Mouse (Mus musculus) left cerebral cortex, adult 2 months (tissue): ENCODE measurements at regions not wholly inside any gene's neighbourhood (a gene's known extent, or its start where the extent isn't known, plus 50 kb on each side); places are given as distances from the start of the nearest gene placed in this dataset.

Experiments
- DNase-seq, 2 experiments: peaks; one replicate each; pipeline ENCODE4 v3.0.0; 2021 to 2022; ENCODE audit warnings: low spot score in 2 of 2, mixed read lengths in 1 of 2; ENCODE audit errors: extremely low spot score in 1 of 2
- H3K27ac ChIP-seq: fragments of 200-600 bp; 2 replicates; pipeline ENCODE4 v1.8.1; 2022
- H3K4me3 ChIP-seq: fragments of 200-600 bp; 2 replicates; pipeline ENCODE4 v1.8.1; 2022
- CTCF ChIP-seq: fragments of 200-600 bp; IDR thresholded peaks from 2 replicates; pipeline ENCODE4 v1.8.1; 2022; ENCODE audit warnings: antibody characterized with exemption, mild to moderate bottlenecking, moderate library complexity
- intact Hi-C: fragments of 180-260 bp; cut with DNase I; formaldehyde crosslinking; loops from one replicate; pipeline ENCODE4 v1.15.1; 2025

DNA sequence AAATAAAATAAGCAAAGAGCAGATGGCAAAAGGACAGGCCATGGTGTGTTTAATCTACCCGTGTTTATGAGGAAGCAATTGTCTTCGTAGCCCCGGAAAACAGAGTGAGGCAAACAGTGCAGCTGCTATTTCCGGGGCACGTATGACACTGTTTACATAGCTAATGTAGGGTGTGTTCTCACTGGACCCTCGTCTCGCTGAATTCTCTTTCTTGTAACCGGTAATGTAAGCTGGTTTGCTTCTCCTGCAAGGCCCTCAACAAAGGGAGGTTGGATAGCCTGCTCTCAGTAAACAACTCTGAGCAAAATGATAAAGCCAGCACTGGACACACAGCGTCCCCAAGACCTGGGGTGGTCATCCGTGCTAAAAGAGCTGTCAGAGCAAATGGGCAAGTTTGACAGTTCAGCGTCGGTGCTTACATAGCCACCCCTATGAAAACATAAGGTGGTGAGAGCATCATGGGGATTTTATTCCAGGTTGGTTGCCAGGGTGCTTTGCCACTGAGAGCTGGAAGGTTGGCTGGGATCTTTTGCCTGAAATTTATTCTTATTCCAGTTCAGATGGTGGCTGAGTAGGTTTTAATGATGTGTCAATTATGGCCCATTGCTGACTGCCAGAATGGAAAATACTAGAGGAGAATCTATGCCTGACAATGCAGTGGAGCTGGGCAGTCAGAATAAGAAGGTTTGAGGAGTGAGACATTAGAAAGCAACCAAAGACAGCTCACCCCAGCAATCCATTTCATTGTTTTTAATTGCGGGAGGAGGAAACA, 483.8 kb upstream of the Fam92a start:
- no peak overlapping the region for H3K4me3 ChIP-seq
- no peak overlapping the region for H3K27ac ChIP-seq
- intact Hi-C loops = no loop called here
- no peak for DNase-seq
- TF ChIP-seq CTCF = no peak

DNA sequence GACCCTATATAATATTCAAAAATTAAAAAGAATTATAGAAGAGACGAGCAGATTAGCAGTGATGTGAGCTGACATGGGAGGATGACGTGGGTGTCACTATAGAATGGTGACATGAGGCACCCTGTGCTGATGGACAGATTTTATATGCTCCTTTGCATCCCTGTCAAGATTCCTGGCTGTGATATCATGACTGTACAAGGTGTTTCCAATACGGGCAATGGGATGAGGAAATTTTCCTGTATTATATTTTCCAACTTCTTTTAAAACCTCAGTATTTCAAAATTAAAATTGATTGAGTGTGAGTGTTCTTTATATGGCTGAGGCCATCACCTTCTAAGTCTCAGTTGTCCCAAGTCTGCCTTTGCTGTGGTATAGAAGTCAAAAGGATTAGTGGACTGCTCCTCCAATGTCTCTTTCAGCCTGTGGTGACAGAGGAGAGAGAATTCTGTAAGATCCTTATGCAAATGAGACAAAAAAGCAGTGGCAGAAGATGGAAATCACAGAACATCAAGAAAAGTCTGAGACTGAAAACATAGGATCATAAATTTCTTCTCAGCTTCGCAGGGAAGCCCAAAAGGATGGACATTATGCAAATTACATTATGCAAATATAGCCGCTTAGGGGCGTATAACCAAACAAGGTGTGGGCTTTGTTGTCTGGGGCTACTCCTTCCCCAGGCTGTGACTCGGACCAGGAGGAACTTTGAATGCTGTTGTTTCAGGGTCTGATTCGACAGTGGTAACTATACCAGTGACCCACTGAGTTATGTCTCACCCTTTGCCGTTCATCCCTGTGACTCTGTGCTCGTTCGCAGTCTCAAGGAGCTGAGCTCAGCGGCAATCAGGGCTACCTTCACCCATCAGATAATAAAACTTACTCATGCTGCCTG, 483.0 kb upstream of the Fam92a start:
- intact Hi-C loops = no loop called here
- H3K4me3 ChIP-seq = no peak overlapping the region
- no peak for TF ChIP-seq CTCF
- DNase-seq = no peak
- no peak overlapping the region for H3K27ac ChIP-seq

DNA sequence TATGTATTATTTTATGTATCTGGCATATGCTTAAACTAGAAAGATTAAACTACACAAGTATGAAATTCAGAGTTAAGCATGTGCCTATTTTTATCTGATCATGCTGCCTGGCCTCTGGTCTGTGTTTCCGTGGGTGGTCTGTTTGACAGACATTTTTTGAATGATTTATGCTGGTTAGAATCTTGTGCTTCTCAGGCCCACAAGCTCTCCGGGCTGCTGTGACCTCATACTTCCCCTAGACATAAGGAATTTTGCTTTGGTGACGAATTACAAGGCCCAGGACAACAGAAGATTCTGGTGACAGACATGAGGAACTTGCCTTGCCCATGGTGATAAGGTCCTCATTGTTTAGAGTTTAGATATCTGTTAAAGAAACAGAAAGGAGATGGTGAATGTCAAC, 475.9 kb upstream of the Fam92a start:
- no peak for TF ChIP-seq CTCF
- H3K27ac ChIP-seq = no peak overlapping the region
- DNase-seq = no peak
- intact Hi-C loops = no loop called here
- no peak overlapping the region for H3K4me3 ChIP-seq

DNA sequence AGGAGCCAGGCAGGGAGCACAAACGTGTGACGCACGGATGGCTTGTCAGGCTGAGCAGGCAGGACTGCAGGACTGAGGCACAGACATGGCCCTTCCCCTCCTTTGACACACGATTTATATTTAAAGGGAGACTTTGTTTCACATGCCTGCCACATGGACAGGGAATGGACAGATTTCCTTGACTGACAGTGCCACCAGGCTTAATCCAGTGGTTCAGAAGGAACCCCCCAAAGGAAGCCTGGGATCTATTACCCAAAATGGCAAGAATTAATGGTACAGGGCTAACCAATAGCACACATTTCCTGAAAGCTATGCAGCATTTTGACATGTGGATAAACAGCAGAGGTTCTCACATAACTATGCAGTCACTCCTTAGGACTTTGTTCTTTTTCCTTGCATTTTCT, 470.7 kb upstream of the Fam92a start:
- TF ChIP-seq CTCF = no peak
- intact Hi-C loops = no loop called here
- no peak for DNase-seq
- Histone ChIP-seq H3K27ac (no peak overlapping the region), H3K4me3 (no peak overlapping the region)

DNA sequence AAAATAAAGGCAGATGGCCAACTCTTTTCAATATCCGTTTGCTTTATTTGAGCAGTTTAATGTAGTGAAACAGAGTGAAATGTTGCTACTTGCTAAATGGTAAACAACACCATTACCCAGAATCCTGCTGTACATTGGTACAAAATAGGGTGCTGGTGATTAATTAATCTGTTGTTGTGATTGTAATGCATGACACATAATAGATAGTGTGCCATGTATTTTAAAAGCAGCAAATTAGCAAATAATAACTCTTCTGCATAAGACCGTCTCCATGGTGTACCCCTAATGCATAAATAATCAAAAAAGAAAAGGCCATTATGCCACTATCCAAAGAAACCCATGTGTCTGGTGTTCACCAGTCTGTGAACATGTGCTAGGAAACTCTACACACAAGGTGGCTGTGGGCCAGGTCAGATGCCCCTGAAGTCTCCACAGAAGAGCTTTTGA, 457.6 kb upstream of the Fam92a start:
- no peak for TF ChIP-seq CTCF
- Histone ChIP-seq H3K4me3 (no peak overlapping the region), H3K27ac (no peak overlapping the region)
- intact Hi-C loops = no loop called here
- DNase-seq = no peak

DNA sequence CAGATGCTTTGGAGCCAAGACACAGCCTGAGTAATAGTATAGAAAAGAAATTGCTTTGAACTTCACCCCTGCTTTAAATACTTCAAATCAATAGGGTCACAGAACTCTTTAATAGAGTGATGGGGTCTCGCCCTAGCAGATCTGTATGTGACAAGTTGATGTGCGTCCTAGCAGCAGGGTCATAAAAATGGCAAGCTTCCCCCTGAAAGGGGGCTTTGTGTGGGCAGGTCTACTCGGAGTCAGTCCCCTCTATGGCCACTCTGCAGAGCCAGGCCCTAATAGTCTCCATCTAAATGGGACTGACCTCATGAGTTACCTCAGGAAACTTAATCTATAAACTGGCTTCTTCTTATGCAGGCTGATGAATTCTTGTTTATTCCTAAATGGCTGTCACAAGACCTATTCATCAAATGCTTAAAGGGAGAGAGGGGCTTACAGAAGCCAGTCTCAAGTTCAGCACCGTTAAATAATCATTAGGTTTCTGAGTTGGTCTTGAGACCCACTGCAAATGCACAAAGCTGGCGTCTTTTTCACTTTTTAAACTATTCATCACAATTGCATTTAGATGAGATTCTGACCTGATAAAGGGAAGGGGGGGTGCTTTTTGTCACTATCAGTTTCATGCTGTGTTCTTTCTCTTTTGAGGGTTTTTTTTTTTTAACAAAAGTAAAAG, 457.0 kb upstream of the Fam92a start:
- DNase-seq = no peak
- TF ChIP-seq CTCF = no peak
- H3K27ac ChIP-seq = no peak overlapping the region
- intact Hi-C loops = no loop called here
- no peak overlapping the region for H3K4me3 ChIP-seq

DNA sequence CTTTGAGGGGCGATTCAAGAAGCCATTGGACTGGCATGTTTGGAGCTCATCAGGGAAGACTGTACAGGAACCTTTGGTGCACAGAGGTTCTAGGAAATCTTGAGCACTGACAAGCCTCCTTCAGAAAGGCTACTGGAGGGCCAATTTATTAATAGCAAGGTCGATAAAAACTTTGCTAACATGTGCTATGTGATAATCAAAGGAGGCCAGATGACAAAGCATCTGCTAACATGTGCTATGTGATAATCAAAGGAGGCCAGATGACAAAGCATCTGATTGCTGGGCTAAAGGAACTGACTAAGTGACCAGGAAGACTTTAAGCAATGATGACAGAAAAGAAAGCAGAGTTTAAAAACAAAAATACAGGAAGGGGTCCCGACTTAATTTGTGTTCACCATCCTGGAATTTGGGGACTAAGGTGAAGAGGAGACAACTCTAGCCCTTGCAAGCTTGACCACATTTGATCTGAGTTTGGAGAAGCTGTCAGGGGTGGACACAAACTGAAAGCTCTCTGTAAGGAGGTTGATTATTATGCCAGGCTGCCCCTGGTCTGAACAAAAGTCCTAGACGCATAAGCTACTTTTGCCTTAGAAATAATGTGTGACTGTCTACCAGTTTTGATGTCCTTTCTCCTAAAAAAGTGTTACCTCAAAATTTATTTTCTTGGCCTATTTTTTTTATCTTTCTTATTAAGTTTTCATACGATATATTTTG, 455.5 kb upstream of the Fam92a start:
- no peak for DNase-seq
- intact Hi-C loops = no loop called here
- H3K27ac ChIP-seq = no peak overlapping the region
- no peak overlapping the region for H3K4me3 ChIP-seq
- no peak for TF ChIP-seq CTCF

DNA sequence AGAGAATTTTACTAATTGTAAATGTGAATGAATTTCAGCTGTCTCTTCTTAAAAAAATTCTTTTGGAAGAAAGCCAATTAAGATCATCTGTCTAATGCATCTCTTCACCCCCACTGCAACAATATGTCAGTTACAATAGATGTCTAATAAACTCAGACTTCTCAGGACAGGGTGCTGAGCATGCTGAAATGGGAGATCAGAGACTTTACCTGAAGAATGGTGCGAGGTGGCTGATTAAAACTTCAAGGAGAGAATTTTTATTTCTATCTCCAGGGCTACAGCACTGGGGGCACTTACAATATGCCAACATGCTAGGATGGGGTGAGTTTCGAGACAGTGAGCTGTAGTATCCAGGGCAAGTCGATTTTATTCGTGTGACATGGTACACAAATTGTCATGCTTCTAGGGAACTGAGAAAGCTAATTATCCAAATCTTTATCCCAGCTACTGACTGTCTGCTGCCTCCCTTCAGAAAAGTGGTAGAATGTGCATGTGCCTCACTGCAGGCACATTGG, 449.0 kb upstream of the Fam92a start:
- no peak for TF ChIP-seq CTCF
- no peak overlapping the region for H3K4me3 ChIP-seq
- intact Hi-C loops = no loop called here
- no peak overlapping the region for H3K27ac ChIP-seq
- no peak for DNase-seq

DNA sequence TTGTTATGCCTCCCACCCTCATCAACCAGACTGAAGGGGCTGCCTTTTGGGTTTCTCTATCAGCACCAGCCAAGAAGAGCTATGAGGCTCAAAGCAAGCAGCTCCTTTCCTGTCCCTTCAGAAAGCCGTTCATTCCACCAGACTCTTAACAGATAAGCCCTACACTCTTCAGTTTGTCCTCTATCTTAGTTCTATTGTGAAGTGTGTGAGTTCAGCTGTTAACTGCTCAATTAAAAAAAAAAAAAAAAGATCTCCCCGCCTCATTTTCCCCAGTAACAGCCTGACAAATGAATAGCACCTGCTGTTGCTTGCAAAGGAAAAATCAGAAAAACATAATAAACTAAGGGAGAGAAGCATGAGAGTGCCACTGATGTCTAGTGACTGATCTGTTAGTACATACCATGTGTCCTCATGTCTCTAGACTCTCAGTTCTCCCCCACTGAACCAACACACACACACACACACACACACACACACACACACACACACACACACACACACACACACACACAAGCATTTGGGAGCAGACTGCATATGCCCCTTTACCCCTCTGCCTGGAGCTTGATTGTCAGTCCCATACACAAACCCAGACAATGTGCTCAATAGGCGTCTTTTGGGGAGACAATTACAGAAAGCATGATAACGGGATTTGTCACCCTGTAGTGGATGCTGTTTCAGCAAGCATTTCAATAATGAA, 448.4 kb upstream of the Fam92a start:
- TF ChIP-seq CTCF = no peak
- intact Hi-C loops = no loop called here
- Histone ChIP-seq H3K27ac (no peak overlapping the region), H3K4me3 (no peak overlapping the region)
- no peak for DNase-seq

DNA sequence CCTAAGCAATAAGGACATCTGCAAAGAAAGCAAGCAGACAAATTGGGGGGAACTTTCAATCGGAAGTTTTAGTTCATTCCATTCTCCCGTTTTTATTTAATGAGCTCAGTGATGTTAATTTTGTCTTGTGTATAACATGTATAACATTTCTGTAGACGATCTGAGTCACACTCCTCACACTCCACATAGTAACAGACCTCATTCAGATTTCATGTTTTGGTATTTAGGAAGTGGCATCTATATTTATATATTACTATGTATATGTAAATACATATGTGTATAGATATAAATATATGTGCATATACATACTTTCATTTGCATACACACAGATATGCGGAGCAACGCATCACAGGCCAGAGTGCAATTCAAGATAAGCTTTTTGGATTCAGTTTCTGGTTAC, 444.9 kb upstream of the Fam92a start:
- TF ChIP-seq CTCF = no peak
- intact Hi-C loops = no loop called here
- Histone ChIP-seq H3K27ac (no peak overlapping the region), H3K4me3 (no peak overlapping the region)
- no peak for DNase-seq

DNA sequence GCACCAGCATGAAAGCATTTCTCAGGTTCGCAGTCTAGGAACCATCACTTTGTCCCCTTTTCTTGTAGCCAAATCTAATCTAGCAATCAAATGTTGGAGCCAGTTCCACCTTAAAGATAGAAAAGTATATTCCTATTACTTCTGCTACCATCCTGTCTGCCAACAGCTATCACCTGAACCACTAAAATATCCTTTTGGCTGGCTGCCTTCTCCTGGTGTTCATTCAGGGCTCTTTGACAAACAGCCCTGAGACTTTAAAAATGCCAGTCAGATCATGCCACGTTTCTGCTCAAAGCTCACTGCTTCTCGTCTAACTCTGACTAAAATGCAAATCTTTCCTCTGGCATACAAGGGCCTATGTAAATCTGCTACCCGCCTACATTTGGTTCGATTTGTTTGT, 439.7 kb upstream of the Fam92a start:
- Histone ChIP-seq H3K4me3 (no peak overlapping the region), H3K27ac (no peak overlapping the region)
- intact Hi-C loops = no loop called here
- TF ChIP-seq CTCF = no peak
- no peak for DNase-seq
